Mouse (Mus musculus): ENCODE data around the gene Gm3448. TPM values are rescaled to one million over a fixed set of nuclear protein-coding genes. Genes with fewer than 3 reads are reported as not detected.
"Not testable (repeated sequence)": the region's sequence is repeated elsewhere in the genome, so short reads cannot be mapped to it uniquely, and the experiment has no call there.

The Gm3448 gene
- 0.27 and 0.49 TPM in 2 replicates for polyA plus RNA-seq (2012; rRNA removed)

DNA sequence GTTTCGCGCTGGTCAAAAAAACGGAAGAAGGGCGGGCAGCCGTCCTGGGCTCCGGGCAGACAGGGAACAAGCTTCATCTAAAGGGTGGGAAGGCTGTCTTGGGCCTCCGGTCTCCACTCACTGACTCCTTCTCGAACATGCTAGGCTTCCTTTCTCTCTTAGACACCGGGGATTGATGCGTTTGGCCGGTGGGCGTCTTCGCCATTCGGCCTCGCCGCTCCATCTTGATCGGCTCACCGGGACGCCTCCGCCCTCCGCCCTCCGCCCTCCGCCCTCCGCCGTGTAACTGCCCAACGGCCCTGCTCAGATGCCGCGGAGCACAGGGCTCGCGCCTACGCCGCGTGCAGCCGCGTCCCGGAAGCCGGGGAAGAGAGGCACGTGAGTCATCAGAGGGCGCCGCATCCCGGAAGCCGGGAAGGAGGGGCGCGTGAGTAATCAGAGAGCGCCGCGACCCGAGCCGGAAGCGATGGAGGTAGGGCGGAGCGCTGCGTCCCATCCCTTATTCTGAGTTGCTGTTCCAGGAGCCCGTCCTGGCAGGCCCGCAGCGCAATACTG, at the start of gene Gm3448, which contains the start of the genes Ermard and Tcte3:
Gene Gm3448, minus strand, starts transcription at position 363 of the 555 bp plus-strand sequence.
Gene Ermard, plus strand, starts transcription at position 34 of the 555 bp plus-strand sequence.
Gene Tcte3, minus strand, starts transcription at position 314 of the 555 bp plus-strand sequence.
- not testable (repeated sequence) for DNase-seq (ENCODE audit: low read depth, low spot score)

DNA sequence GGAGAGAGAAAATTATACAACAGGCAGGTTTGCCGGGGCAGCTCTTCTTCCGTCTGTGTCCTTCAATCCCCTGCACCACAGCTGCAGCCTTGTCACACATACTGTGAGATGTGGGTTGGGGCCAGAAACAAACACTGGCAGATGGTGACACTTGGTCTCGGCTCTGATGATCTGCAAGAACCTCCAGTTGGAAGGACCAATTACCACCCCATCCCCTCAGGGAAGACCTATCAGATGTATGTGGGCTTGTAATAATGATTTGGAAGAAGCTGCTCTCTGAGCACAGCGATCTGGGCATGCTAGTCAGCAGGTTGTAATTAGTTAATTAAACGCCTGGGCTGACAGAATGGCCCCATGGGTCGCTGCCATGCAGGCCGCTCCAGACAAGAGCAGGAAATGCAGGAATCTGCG, 47.3 kb upstream of the Gm3448 start:
- WGBS: 42% methylated on average over 8 of the region's 8 CpGs
- DNase-seq (ENCODE audit: low read depth, low spot score): no peak

More for the DNA sequence above, at the start of gene Gm3448, which contains the start of the genes Ermard and Tcte3:
- no CpG with 5 or more reads among the region's 56 CpGs for WGBS

DNA sequence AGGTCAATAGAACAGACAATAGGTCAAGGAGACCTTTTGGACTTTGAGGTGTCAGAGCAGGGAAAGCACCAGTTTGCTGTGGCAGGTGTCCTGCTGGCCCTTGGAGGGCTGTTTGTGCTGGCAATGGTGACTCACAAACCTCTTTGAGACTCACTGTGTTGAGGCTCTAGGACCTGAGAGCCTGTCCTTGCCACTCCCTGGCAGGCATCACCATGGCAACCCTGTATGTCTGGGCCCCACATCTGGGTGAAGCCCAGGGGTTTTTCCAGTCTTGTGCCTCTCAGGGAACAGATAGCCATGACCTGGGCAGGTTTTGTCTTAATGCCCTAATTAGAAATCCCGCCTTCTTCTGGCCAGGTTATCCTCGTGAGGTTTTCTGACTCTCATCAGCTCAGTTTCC, 46.8 kb upstream of the Gm3448 start:
- DNase-seq (ENCODE audit: low read depth, low spot score): no peak

DNA sequence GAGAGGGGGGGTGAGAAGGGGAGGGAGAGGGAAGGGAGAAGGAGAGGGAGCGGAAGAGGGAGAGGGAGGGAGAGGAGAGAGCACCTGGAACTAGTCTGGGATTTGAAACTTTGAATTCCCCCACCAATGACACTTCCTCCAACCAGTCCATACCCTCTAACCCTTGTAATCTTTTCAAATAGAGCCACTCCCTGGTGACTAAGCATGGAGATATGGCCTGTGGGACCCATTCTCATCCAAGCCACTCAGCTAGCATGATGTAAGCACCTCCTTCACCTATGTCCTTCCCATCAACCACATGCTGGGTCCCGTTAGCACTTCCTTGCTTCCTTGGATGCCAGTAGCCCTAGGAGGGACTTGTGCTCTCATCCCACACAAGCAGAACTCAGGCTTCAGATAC, 43.7 kb upstream of the Gm3448 start:
- 56% methylated on average over 2 of the region's 2 CpGs for WGBS

More for the DNA sequence above, 46.8 kb upstream of the Gm3448 start:
- WGBS: 42% methylated on average over 2 of the region's 2 CpGs

DNA sequence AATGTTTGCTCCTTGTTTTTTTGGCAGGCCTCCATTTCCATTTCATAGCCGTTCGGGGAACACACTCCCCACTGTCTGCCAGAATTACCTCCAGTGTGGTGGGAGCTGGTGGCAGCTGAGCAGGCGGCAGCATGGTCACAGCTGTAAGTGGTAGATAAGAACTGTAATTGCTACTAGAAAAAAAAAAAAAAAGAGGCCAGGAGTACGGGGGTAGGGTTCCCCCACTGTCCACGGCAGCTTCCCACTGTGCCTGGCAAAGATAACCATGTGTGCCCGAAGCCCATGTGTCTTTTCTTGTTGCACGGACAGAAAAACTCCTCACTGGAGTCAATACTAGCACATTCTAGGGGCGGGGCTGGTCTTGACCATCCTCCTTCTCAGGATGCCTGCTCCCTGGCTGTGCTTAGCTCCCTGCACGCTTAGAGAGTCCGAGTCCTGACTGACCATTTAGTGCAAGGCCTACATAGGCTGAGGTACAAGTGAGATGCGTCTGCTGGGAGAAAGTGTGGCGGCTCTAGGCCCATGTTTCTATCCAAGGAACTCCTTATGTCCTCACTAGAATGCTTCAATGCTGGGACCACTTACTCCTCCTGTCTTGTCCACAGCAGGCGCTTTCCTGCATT, 43.0 kb upstream of the Gm3448 start:
- no peak for DNase-seq (ENCODE audit: low read depth, low spot score)
- WGBS: 65% methylated on average over 13 of the region's 13 CpGs

More for the DNA sequence above, 43.7 kb upstream of the Gm3448 start:
- no peak for DNase-seq (ENCODE audit: low read depth, low spot score)

DNA sequence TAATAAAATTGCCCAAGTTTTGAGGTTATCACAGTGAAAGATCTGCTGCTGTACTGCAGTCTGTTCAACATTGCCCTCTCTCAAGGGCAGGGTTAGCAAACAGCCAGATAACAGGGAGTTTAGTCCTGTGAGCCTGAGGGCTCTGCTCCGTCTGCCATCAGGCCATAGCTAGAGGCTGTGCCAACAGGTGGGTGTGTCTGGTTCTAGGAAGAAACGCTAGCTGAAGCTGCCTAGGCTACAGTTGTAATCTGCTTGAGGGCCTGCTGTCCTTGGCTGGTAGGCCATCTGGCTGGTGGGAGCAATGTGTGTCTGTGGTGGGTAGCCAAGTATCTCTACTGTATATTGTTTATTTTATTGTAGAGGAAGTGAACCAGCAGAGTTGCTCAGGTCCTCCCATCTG, 36.2 kb upstream of the Gm3448 start:
- DNase-seq (ENCODE audit: low read depth, low spot score): no peak
- 21% methylated on average over 2 of the region's 2 CpGs for WGBS

DNA sequence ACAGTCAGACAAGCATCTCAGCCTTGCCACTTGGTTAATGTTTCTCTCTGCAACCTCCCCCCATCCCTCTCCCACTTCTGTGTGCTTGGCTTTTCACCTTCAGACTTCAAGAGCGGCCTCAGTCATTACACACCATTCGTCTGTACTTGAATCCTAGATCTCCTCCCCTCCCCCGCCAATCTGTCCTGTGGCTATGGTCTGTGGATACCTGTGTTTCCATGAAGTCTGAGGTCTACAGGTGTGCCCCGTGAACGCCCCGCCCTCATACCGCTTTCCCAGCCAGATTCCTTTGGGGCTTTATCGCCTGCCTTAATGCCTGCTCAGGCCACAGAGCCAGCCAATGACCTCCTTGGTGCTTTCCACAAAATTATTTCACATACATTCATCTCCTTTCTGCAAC, 33.7 kb upstream of the Gm3448 start:
- 26% methylated on average over 8 of the region's 8 CpGs for WGBS
- DNase-seq (ENCODE audit: low read depth, low spot score): no peak

DNA sequence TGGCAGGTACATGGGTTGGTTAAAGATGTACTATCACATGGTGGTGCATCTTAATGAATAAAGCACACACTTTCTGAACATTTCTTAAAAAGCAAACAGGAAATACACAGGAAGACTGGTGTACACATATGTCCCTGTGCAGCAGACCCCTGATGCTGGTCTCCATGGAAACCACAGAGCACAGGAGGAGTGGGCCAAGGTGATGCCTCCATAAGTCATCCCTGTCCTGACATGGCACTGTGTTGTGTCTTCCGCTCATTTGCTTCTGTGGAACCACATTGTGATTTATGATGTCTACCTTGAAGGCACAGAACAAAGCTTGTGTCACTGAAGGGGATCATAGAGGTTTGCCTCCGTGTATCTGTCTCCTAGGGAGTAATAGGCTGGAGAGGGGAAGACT, 30.9 kb upstream of the Gm3448 start:
- 97% methylated on average over 2 of the region's 2 CpGs for WGBS

DNA sequence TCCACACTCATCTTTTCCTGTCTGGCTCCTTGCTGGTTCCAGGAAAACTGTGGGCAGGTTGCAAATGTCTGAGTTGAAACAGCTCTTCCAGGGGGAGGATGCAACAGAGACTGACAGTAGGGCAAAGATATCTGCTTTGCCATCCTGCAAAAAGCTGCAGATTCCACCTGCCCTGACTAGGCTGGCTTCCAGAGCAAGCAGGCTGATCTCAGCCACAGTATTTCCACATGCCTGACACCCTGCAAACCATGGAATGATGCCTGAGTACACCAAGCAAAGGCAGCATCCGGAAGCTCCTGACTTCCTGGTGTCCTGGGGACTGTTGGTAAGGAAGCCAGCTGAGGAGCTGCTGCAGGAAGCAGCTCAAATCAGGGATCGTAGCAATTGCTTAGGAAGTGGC, 27.8 kb upstream of the Gm3448 start:
- 22% methylated on average over 2 of the region's 2 CpGs for WGBS
- DNase-seq (ENCODE audit: low read depth, low spot score): no peak

More for the DNA sequence above, 30.9 kb upstream of the Gm3448 start:
- no peak for DNase-seq (ENCODE audit: low read depth, low spot score)

DNA sequence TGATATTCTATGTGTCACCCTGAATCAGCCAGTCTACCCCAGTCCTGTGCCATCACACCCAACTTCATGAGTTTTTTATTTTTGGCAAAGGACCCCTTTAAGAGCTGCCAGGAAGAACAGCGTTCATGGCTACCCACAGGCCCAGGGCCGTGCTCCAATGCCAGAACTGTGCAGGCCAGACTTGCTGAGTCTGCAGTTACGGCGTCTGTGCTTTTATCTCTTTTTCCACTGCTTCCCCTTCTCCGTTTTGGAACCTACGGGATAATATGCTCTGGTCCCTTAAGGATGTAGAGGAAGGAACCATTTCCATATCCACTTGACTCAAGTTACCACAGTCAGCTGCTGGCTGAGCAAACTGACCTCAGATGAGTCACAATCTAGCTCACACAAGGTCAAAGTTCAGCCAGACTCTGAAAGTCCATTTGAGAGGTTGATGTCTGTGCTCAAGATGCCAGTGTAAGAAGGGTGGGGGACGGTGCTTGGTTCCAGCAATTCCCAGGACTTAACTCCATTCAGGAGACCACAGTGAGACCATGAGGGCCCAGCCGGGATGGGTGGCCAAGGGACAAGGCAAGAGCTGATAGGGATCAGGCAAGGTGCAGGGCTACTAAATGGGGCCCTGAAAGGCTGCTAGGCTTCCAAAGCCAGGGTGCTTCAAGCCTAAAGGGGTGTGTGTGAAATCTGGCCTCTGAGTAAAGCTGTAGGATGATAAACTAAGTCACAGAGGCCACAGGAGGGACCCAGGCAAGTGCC, 26.9 kb upstream of the Gm3448 start:
- no peak for DNase-seq (ENCODE audit: low read depth, low spot score)
- WGBS: 65% methylated on average over 8 of the region's 8 CpGs

DNA sequence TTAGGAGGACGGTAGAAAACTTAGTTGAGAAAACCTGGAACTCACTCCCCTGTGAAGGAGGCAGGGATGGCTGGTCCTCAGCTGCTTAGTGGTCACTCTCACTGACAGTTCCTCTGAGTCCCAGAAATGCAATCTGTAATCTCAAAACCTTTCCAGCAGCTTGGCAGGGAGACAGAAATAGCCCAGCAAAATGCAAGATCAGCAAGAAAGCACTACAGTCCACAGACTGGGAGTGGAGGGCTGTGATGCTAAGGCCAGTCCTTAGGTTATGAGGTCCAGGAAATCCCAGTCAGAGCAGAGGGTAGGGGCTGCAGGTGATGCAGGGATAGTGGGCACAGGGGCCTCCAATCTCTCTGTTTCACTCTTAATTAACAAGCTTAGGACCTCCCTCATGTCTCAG, 25.6 kb upstream of the Gm3448 start:
- 76% methylated on average over 1 of the region's 1 CpGs for WGBS

DNA sequence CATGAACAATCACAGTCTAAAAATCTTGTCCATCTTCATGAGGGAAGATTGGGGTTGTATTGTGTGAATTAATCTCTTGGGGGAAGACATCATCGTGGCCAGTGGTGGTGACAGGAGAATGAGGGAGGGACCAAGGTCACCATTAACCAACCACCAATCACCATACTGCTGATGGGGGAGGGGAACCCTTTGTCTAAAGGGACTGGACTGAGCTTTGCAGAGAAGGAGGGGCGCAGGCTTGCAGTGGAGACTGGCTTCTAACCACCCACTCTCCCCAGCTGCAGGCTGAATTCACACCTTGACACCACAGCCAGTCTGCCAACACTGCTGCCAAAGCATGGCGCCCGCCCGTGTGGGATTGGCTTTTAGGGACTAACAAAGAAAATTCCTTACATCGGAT, 24.7 kb upstream of the Gm3448 start:
- 32% methylated on average over 6 of the region's 6 CpGs for WGBS
- no peak for DNase-seq (ENCODE audit: low read depth, low spot score)

More for the DNA sequence above, 25.6 kb upstream of the Gm3448 start:
- no peak for DNase-seq (ENCODE audit: low read depth, low spot score)

DNA sequence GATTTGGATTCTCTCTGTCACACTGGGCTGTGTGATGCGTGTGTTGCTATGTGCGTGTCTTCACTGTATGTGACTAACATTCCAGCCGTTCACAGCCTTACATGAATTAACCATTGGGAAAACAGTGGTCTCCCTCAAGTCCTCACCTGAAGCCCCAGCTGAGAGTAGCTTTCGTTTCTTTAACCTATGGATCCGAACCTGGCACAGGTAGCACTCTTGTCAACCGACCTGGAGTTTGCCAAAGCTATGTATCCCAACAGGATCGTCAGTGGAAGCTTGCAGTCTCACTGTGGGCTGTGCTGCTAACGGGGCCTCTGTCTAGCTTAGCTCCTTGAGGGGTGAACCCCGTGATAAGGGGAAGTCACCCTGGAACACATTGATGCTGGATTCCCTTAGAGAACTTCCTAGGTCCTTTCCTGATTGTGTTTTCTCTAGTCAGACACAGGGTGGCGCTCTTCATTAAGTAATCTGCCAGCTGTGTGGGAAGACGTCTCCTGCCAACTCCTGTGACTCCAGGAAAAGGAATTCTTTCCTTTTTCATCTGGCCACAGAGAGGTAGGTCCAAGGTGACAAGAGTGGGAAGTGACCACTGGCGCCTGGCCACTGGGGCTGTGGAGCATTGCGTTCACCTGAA, 24.2 kb upstream of the Gm3448 start:
- DNase-seq (ENCODE audit: low read depth, low spot score): peak; percentile 71
- WGBS: 41% methylated on average over 13 of the region's 13 CpGs

DNA sequence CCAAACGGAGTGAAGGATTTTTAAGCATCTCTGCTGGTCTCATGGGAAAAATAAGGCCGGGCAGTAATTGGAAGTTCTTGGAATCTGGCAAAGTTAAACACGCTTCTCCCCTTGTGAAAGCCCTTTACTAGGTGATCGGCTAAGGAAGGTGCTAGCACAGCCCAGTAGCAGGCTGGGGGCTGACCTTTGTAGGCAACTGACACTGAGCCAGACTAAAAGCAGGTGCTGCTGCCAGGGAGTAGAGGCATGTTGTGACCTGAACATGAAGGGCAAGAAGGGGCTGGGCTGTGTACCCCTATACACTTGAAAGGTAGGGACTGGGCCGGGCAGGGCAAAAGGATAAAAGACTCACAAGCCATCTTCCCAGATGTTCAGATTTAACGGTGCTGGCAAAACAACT, 19.0 kb upstream of the Gm3448 start:
- 94% methylated on average over 6 of the region's 6 CpGs for WGBS

DNA sequence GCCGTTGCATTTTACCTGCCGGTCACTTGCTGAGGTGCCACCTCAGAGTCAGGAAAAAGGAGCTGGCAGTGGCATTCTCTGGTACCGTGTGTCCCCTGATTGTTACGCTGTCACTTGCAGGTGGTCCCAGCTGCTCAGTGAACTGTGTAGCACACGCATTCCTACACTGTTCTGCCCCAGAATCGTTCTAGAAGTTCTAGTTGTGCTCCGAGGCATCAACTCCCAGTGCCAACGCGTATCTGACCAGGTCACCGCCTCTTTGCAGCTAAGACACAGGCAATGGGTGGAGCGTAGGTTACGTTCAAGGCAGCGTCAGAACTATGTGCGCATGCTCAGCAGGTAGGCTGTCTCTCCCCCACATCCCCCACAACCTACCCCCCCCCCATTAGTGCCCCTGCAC, 18.3 kb upstream of the Gm3448 start:
- 94% methylated on average over 14 of the region's 14 CpGs for WGBS
- no peak for DNase-seq (ENCODE audit: low read depth, low spot score)

More for the DNA sequence above, 19.0 kb upstream of the Gm3448 start:
- DNase-seq (ENCODE audit: low read depth, low spot score): no peak

DNA sequence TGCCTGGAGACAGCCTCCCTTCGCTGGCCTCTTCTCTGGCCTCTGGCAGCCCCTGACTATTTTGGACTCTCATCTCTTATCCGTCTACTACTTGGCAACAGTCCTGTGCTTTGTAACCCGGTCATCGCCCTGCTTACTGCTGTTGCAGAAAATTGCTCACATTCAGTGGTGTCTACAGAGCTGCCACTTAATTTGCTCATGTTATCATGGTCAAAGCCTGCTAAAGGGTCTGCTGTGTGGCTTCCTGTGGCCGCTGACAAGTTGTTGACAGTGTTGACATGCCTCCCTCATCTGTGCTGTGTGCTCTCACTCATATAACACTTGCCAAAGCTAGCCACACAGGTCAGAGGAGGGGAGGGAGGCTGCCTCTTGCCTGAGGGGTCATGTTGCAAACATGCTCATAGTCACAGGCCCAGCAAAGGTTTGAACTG, 16.8 kb upstream of the Gm3448 start:
- 88% methylated on average over 5 of the region's 5 CpGs for WGBS
- no peak for DNase-seq (ENCODE audit: low read depth, low spot score)

DNA sequence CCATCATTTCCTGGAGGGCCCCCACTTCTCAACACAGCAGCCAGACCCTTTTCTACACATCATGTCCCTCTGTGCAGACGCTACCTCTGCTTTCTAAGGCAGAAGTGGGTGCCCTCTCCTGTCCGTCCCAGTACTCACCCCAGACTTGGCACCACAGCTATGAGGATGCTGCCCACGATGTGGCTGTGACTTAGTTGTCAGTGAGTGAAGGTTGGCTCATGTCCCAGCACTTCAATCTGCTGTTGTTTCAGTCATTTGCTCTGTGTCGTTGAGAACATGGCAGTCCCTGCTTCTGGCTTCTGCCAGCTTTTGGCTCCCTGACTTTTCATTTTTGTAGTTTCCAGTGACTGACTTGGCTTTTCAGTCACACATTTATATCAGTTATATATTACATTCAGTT, 14.6 kb upstream of the Gm3448 start:
- 84% methylated on average over 4 of the region's 4 CpGs for WGBS
- no peak for DNase-seq (ENCODE audit: low read depth, low spot score)

DNA sequence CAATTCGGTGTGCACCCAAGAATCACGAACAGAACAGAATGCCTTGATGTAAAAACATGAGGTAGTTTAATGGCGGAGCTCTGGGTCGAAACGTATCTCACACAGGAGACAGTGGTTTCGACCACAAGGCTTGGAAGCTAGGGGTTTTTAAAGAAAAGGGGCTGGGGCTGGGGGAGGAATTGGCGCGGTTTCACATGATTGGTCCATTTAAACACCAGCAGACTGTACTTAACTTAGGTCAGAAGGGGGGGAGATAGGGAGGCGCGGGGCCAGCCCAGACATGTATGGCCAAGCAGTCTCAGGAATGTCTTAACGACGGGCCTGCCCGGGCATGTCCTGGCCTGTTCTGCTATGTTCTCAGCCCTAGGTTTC, 12.5 kb upstream of the Gm3448 start:
- WGBS: 88% methylated on average over 13 of the region's 13 CpGs
- not testable (repeated sequence) for DNase-seq (ENCODE audit: low read depth, low spot score)

DNA sequence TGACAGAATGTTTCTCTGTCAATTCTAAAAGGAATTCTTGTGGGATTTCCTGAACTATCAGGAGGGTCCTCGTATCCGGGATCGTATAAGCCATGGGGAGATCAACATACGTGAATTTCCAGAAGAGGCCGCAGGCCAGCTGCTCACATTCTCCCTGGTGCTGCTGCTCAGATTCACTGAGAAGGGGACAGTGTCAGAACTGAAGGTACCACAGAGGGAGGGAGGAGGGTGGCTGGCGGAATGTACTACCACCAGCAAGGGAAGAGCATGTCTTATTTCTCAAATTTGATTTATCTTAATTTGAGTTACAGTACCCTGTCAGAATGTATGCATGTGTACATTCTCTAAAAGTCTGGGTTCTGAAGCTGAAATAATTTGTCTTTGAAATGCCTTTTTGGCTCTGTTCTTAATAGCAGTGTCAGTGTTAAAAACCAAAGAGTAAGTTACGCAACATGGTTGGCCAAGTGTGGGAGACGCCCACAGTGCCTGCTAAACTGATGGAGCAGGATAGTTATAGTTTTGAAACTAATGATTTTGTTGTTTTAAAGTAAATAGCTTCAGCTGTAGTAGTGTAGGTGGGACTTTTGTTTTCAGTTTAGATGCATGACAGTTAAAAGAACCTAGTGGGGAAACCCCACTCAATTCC, 12.0 kb upstream of the Gm3448 start:
- WGBS: 95% methylated on average over 7 of the region's 8 CpGs

DNA sequence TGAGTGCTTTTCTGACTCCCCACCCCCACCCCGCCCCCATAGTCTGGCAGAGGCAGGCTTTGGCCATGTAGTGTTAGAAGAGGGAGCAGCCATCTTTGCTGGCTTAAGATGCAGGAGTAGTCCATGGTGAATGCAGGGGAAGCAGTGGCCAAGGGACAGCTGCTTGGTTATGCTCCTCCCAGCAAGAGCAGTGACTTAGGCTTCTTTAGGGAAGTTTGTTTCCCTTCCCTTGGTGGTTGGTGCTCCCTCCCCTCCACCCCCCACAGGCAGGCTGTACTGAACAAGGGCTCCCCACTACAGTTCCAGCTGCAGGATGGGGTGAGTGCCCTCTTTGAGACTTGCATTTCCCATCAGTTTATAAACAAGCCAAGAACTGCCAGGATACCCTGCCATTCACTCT, 11.4 kb upstream of the Gm3448 start:
- not testable (repeated sequence) for DNase-seq (ENCODE audit: low read depth, low spot score)
- WGBS: 95% methylated on average over 1 of the region's 1 CpGs

More for the DNA sequence above, 12.0 kb upstream of the Gm3448 start:
- DNase-seq (ENCODE audit: low read depth, low spot score): not testable (repeated sequence)
